Mouse (Mus musculus): ENCODE data around the gene Riok2.

Riok2 gene

DNA sequence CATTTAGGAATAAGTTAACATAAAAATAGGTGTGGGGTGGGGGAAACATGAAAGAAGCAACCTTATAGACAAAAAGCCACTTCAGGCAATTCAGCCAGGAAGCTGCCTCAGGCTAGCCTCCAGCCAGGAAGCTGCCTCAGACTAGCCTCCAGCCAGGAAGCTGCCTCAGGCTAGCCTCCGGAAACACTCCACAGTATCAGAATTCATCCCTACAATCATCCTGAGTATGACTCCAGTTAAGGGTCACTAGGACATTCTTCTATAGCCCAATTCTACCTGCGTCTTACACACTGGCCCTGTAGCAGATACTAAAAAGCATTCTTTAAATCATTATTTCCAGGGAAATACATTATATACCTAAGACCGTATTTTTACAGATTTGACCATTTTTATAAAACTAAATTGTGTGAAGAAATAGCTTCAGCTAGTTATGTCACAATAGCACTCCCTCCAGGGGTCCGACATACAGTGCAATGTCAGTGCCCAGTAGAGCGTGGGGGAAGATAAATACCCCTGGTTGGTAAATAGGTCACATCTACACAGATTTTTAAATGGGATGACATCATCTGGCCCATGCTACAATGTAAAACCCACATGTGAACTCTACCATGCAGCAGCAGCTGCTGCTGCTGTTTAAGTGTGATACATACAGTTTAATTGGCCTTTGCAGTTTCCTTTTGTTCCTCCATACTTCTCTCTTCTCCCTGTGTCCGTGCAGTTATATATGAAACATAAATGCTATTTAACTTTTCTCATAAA, 34.8 kb downstream of the Riok2 start:
- DNase-seq, result no peak

- DNase-seq, result no peak
Observed at GRCm38 (mm10) chr17:17409601-17410000, 35.5 kb downstream of the Riok2 start.

DNA sequence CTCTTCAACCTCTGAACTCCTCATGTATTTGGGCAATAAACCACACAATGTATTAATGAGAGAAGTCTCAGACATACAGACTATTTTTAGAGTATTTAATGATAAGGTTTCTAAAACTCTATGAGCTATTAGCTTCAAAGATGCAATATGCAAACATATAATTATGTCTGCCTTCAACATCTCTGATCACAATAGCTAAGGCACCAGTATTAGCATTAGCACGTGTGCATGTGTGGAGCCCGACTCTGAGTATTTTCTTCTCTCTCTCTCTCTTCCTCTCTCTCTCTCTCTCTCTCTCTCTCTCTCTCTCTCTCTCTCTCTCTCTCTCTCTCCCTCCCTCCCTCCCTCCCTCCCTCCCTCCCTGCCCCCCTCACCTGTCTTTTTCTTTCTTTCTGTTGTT, 37.3 kb downstream of the Riok2 start:
- no peak for DNase-seq

DNA sequence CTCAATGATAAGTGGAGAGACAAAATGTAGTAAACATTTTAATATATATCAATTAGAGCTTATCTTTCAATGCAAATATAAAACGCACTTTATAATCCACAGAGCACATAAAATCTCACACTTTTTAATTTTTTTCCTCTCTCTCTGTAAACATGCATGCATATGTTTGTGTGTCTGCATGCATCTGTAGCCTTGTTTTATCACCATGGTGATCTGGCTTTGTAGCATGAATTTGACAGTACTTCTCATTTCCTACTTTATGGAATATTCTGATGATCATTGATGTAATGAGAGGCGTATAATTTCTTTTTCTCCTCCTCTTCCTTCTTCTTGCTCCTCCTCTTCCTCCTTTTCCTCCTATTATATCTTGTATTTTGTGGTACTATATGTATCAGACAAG, 38.1 kb downstream of the Riok2 start:
- DNase-seq, result no peak

DNA sequence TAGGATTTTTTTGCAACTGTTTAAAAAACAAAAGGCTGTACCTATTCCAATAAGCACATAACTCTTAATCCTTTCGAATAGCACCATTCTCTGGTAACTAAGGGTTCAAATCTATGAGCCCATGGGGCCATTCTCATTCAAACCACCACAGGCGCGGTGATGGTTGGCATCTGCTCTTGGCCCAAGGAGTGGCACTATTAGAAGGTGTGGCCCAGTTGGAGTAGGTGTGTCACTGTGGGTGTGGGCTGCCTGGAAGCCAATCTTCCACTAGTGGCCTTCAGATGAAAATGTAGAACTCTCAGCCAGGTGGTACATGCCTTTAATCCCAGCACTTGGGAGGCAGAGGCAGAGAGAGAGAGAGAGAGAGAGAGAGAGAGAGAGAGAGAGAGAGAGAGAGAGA, 40.1 kb downstream of the Riok2 start:
- no peak for DNase-seq

- no peak for DNase-seq
Observed at GRCm38 (mm10) chr17:17424609-17425307, 50.6 kb downstream of the Riok2 start.

DNA sequence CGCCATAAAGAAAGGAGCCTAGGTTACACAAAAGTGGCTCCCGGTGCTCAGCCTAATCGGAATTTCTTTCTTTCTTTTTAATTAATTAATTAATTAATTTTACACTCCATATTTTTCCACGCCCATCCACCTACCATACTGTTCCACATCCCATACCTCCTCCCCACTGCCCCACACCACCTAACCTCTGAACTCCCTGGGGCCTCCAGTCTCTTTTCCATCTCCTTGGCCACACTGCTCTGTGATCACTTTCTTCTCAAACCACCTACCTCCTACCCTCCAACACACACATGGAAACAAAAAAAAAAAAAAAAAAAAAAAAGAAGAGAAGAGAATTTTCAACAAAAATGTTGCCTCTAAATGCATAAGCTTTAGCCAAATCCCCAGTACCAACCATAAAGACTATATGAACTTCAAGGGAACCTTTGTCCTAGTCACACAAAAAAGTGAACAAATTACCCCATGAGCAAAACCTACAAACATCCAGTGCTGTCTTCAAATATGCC, 51.3 kb downstream of the Riok2 start:
- DNase-seq, result no peak

DNA sequence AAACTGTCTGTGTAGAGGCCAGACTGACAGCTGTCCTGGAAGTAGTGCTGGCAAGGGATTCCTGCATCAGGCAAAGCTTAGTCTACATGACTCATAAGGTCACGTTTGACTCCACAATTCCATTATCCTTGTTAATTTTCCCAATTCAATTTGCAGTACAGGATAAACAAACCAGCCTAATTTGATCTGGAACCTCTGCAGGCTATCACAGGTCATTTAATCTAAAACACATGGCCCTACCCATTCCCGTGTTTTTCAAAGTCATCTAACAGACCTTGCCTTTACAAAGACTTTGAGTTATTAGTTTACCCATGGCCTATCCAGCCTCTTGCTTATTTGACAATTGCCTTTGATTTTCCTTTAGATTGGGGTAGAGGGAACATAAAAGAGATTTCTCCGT, 51.8 kb downstream of the Riok2 start:
- no peak for DNase-seq

DNA sequence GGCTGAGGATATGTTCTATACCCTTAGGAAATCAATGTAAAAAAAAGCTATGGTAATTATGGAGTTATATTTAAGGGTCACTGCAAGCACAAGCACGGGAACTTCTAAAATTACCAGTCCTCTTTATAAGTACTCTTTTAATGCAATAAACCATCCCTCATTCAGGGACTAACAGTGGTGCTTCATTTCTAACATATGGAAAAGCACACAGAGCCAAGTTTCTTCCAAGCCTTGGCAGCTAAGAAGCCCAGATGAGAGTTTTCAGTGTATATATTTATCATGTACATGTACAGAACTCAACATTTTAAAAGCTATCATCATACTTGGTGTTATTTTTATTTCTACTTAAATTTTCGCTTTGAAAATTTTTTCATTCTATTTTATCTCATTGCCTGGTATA, 54.8 kb downstream of the Riok2 start:
- no peak for DNase-seq

- no peak for DNase-seq
Observed at GRCm38 (mm10) chr17:17433679-17434078, 59.6 kb downstream of the Riok2 start.

DNA sequence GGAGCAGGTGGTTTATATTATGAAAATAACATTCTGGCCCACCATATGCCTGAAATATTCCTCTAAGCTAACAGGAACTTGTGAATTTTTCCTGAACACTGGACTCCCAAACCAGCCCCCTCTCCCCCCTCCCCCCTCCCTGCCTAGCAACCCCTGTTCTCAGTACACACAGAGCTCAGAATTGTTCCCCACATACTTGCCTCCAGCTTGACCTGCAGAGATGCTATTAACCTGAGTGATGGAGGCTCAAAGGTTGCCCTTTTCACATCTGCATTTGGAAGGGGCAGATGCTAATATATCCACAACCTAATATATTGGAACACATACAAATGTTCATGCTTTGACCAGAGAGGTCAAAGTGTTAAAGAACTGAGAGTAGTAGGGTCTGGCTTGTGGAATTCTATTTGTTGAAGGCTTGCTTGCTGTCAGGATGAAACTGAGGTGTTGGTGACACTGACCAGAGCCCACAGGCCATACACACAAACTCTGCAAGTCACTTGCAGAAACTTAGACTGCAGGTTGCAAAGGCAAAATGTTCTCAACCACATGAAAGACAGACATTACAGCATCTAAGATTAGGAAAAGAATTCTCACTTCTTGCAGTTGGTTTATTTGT, 64.6 kb downstream of the Riok2 start:
- DNase-seq, result no peak

DNA sequence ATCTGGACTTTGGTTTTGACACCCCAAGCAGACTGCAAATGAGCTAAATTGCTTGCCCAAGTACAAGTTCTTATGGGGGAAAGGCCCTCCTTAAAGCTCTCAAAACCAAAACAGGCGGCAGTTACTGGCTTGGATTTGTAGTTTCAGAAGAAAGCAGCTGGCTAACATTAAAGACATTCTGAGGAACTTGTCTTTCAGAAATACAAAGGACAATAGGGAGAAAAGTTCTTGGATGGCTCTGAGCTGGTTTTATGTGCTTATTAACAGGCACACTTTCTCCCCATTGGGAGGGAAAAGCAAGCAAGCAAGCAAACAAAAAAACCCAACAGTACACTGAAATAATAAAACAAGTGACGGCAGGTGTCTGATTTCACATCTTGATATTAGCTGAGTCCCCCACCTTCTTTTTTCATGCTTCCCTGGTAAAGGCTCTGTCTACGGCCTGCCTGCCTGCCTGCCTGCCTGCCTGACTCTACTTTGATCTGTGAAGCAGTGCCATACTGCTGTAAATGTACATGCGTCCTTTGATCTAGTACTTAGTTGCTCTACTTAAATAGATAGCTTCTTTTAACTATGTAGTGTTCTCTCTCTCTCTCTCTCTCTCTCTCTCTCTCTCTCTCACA, 67.9 kb downstream of the Riok2 start:
- no peak for DNase-seq

DNA sequence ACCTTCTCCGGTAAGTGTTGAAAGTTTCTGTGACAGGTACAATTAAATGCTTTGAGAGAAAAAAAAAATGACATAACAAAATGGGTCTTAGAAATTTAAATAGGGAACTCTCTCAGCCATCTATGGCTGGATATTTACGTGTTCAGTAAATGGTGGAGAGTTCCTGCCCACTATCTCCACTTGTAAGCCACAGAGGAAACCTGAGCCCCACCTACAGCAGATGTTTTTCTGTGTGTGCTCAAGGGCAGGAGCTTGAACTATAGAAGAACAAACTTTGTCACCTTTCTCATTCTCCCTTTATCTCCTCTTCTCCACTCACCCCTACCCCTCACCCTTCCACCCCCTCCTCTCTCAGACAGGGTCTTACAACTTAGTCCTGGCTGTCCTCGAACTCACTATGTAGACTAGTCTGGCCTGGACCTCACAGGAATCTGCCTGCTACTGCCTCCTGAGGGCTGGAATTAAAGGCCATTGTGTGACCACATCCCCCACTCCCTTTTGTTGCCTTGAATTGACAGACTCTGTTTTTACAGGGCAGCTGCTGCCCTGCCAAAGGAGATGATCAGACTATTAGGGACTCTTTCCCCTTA, 70.3 kb downstream of the Riok2 start:
- DNase-seq, result no peak
